Mouse (Mus musculus): Measurements from ENCODE around the gene Myom3. TPM values are rescaled to one million over a fixed set of nuclear protein-coding genes. Genes with fewer than 3 reads are reported as not detected.

Myom3 gene
- polyA plus RNA-seq, 1 experiment = 0.40 TPM

DNA sequence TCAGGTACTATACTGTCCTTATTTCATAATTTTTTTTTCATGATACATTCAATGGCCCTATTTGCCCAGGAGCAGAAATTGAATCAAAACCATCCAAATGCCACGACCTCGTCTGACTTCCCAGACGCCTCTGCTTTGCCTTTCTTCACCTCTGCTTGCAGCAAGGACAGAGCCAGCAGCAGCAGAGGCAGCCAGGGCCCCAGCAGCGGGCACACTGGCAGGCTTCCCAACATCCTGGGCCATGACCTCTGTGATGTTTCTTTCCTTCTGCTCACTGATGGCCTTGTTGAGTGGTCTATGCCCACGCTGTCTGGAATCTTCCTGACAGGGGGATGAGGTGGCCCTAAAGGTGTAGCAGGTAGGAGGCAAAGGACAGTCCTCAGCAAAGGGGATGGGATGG, 88.1 kb downstream of the Myom3 start:
- no peak for TF ChIP-seq FOSL1 (IDR thresholded peaks at IDR 0.05; ENCODE audit: insufficient read depth, low read length, poor library complexity, severe bottlenecking)
- TF ChIP-seq MYOD1 (IDR thresholded peaks at IDR 0.05; ENCODE audit: control insufficient read depth, insufficient read length, low read depth) = no peak
- TF ChIP-seq MYOG (IDR thresholded peaks at IDR 0.05; ENCODE audit: control insufficient read depth, extremely low read depth, insufficient read length) = no peak
- no peak for TF ChIP-seq USF1 (IDR thresholded peaks at IDR 0.05; ENCODE audit: low read depth)
- TF ChIP-seq MAX (IDR thresholded peaks at IDR 0.05) = no peak
- no peaks in the 10 kb centered on the region for H3K36me3 ChIP-seq (ENCODE audit: control insufficient read depth, insufficient read depth)
- H3K79me2 ChIP-seq (ENCODE audit: control insufficient read depth, insufficient read depth) = no peaks in the 10 kb centered on the region
- H3K27me3 ChIP-seq (ENCODE audit: control insufficient read depth, insufficient read depth, insufficient read length) = no peaks in the 10 kb centered on the region
- H3K79me3 ChIP-seq (ENCODE audit: low read depth) = no peaks in the 10 kb centered on the region
- no peak overlapping the region for H3K4me3 ChIP-seq (ENCODE audit: insufficient read depth, poor library complexity, severe bottlenecking)
- no peak overlapping the region for H3ac ChIP-seq (ENCODE audit: control insufficient read depth, insufficient read length, low read depth)

DNA sequence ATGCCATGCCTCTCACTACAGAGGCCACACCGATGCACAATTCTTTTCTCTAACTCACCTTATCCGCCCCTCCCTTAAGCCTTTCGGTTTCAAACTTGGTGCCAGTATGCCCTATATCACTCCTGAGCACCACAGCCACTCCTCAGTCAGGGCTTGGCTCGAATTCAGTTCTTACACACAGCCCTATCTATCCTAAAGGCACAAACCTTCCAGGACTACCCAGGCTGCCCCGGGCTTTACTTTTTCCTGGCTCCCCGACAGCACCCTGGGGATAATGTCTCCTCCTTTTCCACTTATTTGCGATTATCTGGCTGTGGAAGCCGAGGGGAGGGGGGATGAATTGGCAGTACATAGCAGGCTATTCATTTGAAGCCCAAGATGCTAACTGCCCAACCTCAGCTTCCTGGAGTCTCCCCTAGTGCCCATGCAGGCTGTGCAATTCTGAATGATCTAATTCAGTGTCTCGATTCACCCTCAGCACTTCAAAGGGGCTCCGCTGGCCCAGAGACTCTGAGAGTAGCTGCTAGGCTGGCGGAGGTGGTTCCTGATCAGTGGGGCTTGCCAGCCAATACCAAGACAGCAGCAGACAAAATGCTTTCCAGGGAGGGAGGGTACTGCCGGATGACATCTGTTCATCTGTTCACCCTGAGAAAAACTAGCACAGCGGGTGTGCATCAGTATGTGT, 91.0 kb downstream of the Myom3 start:
- Histone ChIP-seq H3K36me3 (ENCODE audit: control insufficient read depth, insufficient read depth) (no peaks in the 10 kb centered on the region), H3K4me3 (ENCODE audit: insufficient read depth, poor library complexity, severe bottlenecking) (no peak overlapping the region), H3K79me2 (ENCODE audit: control insufficient read depth, insufficient read depth) (peaks cover 4% of the 10 kb centered on the region), H3K79me3 (ENCODE audit: low read depth) (no peaks in the 10 kb centered on the region), H3ac (ENCODE audit: control insufficient read depth, insufficient read length, low read depth) (no peak overlapping the region), H3K27me3 (ENCODE audit: control insufficient read depth, insufficient read depth, insufficient read length) (no peaks in the 10 kb centered on the region)
- TF ChIP-seq MYOD1 (IDR thresholded peaks at IDR 0.05; ENCODE audit: control insufficient read depth, insufficient read length, low read depth) (no peak), MYOG (IDR thresholded peaks at IDR 0.05; ENCODE audit: control insufficient read depth, extremely low read depth, insufficient read length) (no peak), CTCF (IDR thresholded peaks at IDR 0.05; ENCODE audit: control insufficient read depth, insufficient read depth, insufficient read length) (no peak), MAX (IDR thresholded peaks at IDR 0.05) (no peak), FOSL1 (IDR thresholded peaks at IDR 0.05; ENCODE audit: insufficient read depth, low read length, poor library complexity, severe bottlenecking) (no peak), USF1 (IDR thresholded peaks at IDR 0.05; ENCODE audit: low read depth) (no peak), CEBPB (IDR thresholded peaks at IDR 0.05; ENCODE audit: low read depth) (no peak)

GRCm38 (mm10) chr4:135851942-135852341, 92.4 kb downstream of the Myom3 start:
- H3K4me3 ChIP-seq (ENCODE audit: insufficient read depth, poor library complexity, severe bottlenecking) = no peak overlapping the region
- TF ChIP-seq MAX (IDR thresholded peaks at IDR 0.05) = no peak
- TF ChIP-seq USF1 (IDR thresholded peaks at IDR 0.05; ENCODE audit: low read depth) = no peak
- TF ChIP-seq MYOG (IDR thresholded peaks at IDR 0.05; ENCODE audit: control insufficient read depth, extremely low read depth, insufficient read length) = no peak
- no peak for TF ChIP-seq FOSL1 (IDR thresholded peaks at IDR 0.05; ENCODE audit: insufficient read depth, low read length, poor library complexity, severe bottlenecking)
- TF ChIP-seq MYOD1 (IDR thresholded peaks at IDR 0.05; ENCODE audit: control insufficient read depth, insufficient read length, low read depth) = no peak
- no peak for TF ChIP-seq CTCF (IDR thresholded peaks at IDR 0.05; ENCODE audit: control insufficient read depth, insufficient read depth, insufficient read length)
- no peak for TF ChIP-seq CEBPB (IDR thresholded peaks at IDR 0.05; ENCODE audit: low read depth)
- H3K36me3 ChIP-seq (ENCODE audit: control insufficient read depth, insufficient read depth) = no peaks in the 10 kb centered on the region
- peaks cover 15% of the 10 kb centered on the region for H3K79me2 ChIP-seq (ENCODE audit: control insufficient read depth, insufficient read depth)
- no peak overlapping the region for H3ac ChIP-seq (ENCODE audit: control insufficient read depth, insufficient read length, low read depth)
- H3K27me3 ChIP-seq (ENCODE audit: control insufficient read depth, insufficient read depth, insufficient read length) = no peaks in the 10 kb centered on the region
- H3K79me3 ChIP-seq (ENCODE audit: low read depth) = peaks cover 6% of the 10 kb centered on the region

GRCm38 (mm10) chr4:135853987-135854546, 94.6 kb downstream of the Myom3 start:
- peaks cover 18% of the 10 kb centered on the region for H3K36me3 ChIP-seq (ENCODE audit: control insufficient read depth, insufficient read depth)
- H3ac ChIP-seq (ENCODE audit: control insufficient read depth, insufficient read length, low read depth) = no peak overlapping the region
- H3K79me3 ChIP-seq (ENCODE audit: low read depth) = peaks cover 27% of the 10 kb centered on the region
- no peaks in the 10 kb centered on the region for H3K27me3 ChIP-seq (ENCODE audit: control insufficient read depth, insufficient read depth, insufficient read length)
- no peak overlapping the region for H3K4me3 ChIP-seq (ENCODE audit: insufficient read depth, poor library complexity, severe bottlenecking)
- peaks cover 36% of the 10 kb centered on the region for H3K79me2 ChIP-seq (ENCODE audit: control insufficient read depth, insufficient read depth)
- TF ChIP-seq CTCF (IDR thresholded peaks at IDR 0.05; ENCODE audit: control insufficient read depth, insufficient read depth, insufficient read length) (no peak), CEBPB (IDR thresholded peaks at IDR 0.05; ENCODE audit: low read depth) (no peak), MYOD1 (IDR thresholded peaks at IDR 0.05; ENCODE audit: control insufficient read depth, insufficient read length, low read depth) (no peak), MAX (IDR thresholded peaks at IDR 0.05) (no peak), USF1 (IDR thresholded peaks at IDR 0.05; ENCODE audit: low read depth) (no peak)

DNA sequence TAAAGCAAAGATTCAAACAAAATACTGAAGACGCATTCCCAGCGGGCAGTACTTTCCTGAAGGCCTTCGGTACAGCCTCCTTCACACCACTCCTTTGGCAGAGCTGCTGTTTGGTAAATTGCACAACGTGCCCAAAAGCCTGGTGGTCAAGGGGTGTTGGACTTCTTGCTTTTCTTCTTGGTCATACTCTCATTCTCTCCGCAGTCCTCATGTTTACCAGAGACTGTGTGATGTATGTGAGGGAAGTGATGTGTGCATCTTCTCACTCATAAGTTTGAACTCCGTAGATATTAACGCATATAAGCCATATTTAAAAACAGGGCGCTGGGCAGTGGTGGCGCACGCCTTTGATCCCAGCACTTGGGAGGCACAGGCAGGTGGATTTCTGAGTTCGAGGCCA, 95.1 kb downstream of the Myom3 start:
- Histone ChIP-seq H3ac (ENCODE audit: control insufficient read depth, insufficient read length, low read depth) (no peak overlapping the region), H3K36me3 (ENCODE audit: control insufficient read depth, insufficient read depth) (peaks cover 23% of the 10 kb centered on the region), H3K79me2 (ENCODE audit: control insufficient read depth, insufficient read depth) (peaks cover 42% of the 10 kb centered on the region), H3K4me3 (ENCODE audit: insufficient read depth, poor library complexity, severe bottlenecking) (no peak overlapping the region), H3K79me3 (ENCODE audit: low read depth) (peaks cover 33% of the 10 kb centered on the region), H3K27me3 (ENCODE audit: control insufficient read depth, insufficient read depth, insufficient read length) (no peaks in the 10 kb centered on the region)
- TF ChIP-seq MAX (IDR thresholded peaks at IDR 0.05) (no peak), MYOG (IDR thresholded peaks at IDR 0.05; ENCODE audit: control insufficient read depth, extremely low read depth, insufficient read length) (no peak), USF1 (IDR thresholded peaks at IDR 0.05; ENCODE audit: low read depth) (no peak), CEBPB (IDR thresholded peaks at IDR 0.05; ENCODE audit: low read depth) (no peak), FOSL1 (IDR thresholded peaks at IDR 0.05; ENCODE audit: insufficient read depth, low read length, poor library complexity, severe bottlenecking) (no peak), CTCF (IDR thresholded peaks at IDR 0.05; ENCODE audit: control insufficient read depth, insufficient read depth, insufficient read length) (no peak), MYOD1 (IDR thresholded peaks at IDR 0.05; ENCODE audit: control insufficient read depth, insufficient read length, low read depth) (no peak)

Measured in C2C12 (cell line).